9 mouse cellular contexts compared by ENCODE assay signal in the genomic region with DNA sequence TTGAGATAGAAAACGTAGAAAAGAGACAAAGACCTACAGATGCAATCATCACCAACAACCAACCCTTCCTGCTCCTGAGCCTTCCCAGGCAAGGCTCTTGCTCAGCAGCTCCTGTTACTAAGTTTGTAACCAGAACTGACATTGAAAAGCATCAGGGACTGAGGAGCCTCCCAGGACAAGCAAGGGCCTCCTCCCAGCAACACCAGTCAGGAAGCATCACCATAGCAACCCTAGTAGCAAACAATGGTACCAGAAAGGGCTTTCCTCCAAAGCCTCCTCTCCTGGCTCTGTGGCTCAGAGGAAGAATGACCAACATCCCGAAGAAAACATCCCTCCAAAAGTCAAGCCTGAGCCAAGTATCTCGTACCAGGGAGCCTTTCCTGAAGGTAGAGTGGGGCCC.
"Had no signal": no experiment of that assay in that cellular context is flagged by ENCODE, and none has a peak within 500 bp of the region (broad histone marks: within the 10 kb centered on the region; RNA-seq: fewer than 3 reads in every experiment).

No protein-coding gene starts in this region.

- DNase-seq: gastrocnemius, postnatal 14 days; gastrocnemius, postnatal 36 days; heart, adult 18-20 months; heart, postnatal 10 days; kidney, adult 18-20 months; kidney, adult 9 months; kidney, postnatal 14 days; kidney, postnatal 36 days; left cerebral cortex, postnatal 4 days had no signal
